Mouse (Mus musculus) olfactory bulb, adult 2 months (tissue): ENCODE measurements around the gene Rnft2. TPM values are rescaled to one million over a fixed set of nuclear protein-coding genes. Genes with fewer than 3 reads are reported as not detected.

Source experiments
- H3K27ac ChIP-seq: fragments of 200-500 bp; 2 replicates; pipeline ENCODE4 v1.5.1; 2012; ENCODE audit warnings: low read depth, low read length; ENCODE audit not compliant: insufficient read depth
- H3K4me1 ChIP-seq: fragments of 200-500 bp; 2 replicates; pipeline ENCODE4 v1.6.1; 2012; ENCODE audit warnings: low read length; ENCODE audit not compliant: control insufficient read depth, insufficient read depth
- H3K4me3 ChIP-seq: fragments of 200-500 bp; 2 replicates; pipeline ENCODE4 v1.5.1; 2012; ENCODE audit warnings: mild to moderate bottlenecking, low read depth, low read length, moderate library complexity; ENCODE audit not compliant: insufficient read depth
- CTCF ChIP-seq: fragments of 200-500 bp; IDR thresholded peaks from 2 replicates; pipeline ENCODE4 v1.5.1; 2012; ENCODE audit warnings: low read depth, mild to moderate bottlenecking, low read length, moderate library complexity; ENCODE audit not compliant: insufficient read depth
- POLR2A ChIP-seq: fragments of 200-500 bp; IDR thresholded peaks from 2 replicates; pipeline ENCODE4 v1.6.1; 2012; ENCODE audit warnings: mild to moderate bottlenecking, low read depth, low read length, moderate library complexity; ENCODE audit not compliant: insufficient read depth
- WGBS: fragments of 180-500 bp; shearing (Covaris S2); methylation state at CpG from one replicate; pipeline ENCODE4 v1.1.7; 2018; 5-methylcytosine and 5-hydroxymethylcytosine counted together
- polyA plus RNA-seq: library from polyadenylated mRNA; stranded (reverse); fragments of >200 nt; gene quantifications from 2 replicates; pipeline ENCODE4 v1.2.4, GENCODE M21; 2012; ENCODE audit warnings: low replicate concordance; ENCODE audit not compliant: missing spikeins, insufficient read depth, insufficient read length

Gene Rnft2
- polyA plus RNA-seq, 1 experiment, result not detected

GRCm38 (mm10) chr5:118271449-118272110, 26.7 kb upstream of the Rnft2 start:
- Histone ChIP-seq H3K4me1 (peaks cover 29% of the 10 kb centered on the region), H3K27ac (no peak overlapping the region), H3K4me3 (no peak overlapping the region)
- WGBS, result 71% methylated on average over 10 of the region's 10 CpGs
- TF ChIP-seq CTCF (no peak), POLR2A (no peak)

DNA sequence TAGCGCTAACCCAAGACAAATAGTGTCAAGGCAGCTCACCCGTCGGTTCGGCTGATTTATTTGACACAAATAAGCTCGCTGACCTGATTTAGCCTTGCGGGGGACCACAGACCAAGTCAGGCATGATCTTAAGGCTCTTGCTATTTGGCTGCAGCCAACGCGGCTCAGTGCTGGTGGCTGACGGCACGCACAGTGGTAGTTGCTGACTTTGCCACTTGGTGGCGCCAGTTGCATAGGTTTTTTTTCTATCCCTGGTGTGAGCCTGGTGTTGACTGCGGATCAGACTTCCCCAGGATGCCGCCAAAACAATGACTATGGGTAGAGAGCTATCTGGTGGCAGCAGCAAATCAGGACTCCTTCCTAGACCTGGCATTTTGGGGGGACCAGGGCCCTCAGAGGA, 24.1 kb upstream of the Rnft2 start:
- H3K4me3 ChIP-seq, result peak overlapping the region; percentile 17; the same call in 1 of the 2 replicates
- H3K27ac ChIP-seq, result no peak overlapping the region
- under 1% methylated on average over 13 of the region's 13 CpGs for WGBS
- H3K4me1 ChIP-seq, result peaks cover 19% of the 10 kb centered on the region
- TF ChIP-seq CTCF (peak; percentile 80), POLR2A (no peak)

GRCm38 (mm10) chr5:118266309-118266708, 21.4 kb upstream of the Rnft2 start:
- Histone ChIP-seq H3K4me3 (no peak overlapping the region), H3K27ac (no peak overlapping the region), H3K4me1 (peaks cover 6% of the 10 kb centered on the region)
- TF ChIP-seq POLR2A (no peak), CTCF (0 out of 2 replicates have a peak, but pooled peaks have one; percentile 16)
- 57% methylated on average over 8 of the region's 8 CpGs for WGBS

DNA sequence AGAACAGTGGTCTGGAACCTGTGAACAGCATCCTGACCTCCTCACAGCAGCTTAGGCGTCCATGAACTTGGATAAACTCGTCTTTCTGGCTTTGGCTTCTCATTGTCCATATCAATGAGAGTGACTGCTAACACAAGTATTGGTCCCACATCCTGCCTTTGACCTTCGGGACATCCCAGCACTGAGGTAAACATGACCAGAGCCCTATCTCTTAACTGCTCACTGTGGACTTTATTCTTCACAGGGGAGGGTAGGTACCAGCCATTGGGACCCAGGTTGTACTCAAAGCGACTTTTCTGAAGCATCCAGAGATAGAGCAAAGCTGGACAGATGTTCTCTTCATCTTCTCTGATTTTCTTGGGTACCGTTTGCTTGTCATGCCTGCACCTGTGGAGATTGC, 20.4 kb upstream of the Rnft2 start:
- no peak overlapping the region for H3K27ac ChIP-seq
- WGBS, result 89% methylated on average over 5 of the region's 5 CpGs
- H3K4me3 ChIP-seq, result no peak overlapping the region
- H3K4me1 ChIP-seq, result peaks cover 6% of the 10 kb centered on the region
- TF ChIP-seq CTCF (no peak), POLR2A (no peak)

GRCm38 (mm10) chr5:118264279-118264678, 19.4 kb upstream of the Rnft2 start:
- no peak overlapping the region for H3K27ac ChIP-seq
- H3K4me1 ChIP-seq, result peaks cover 5% of the 10 kb centered on the region
- no peak overlapping the region for H3K4me3 ChIP-seq
- 50% methylated on average over 9 of the region's 9 CpGs for WGBS
- no peak for TF ChIP-seq POLR2A
- TF ChIP-seq CTCF, result no peak

GRCm38 (mm10) chr5:118262418-118262817, 17.5 kb upstream of the Rnft2 start:
- no peak for TF ChIP-seq POLR2A
- no peak for TF ChIP-seq CTCF
- Histone ChIP-seq H3K4me1 (peaks cover 6% of the 10 kb centered on the region), H3K27ac (no peak overlapping the region), H3K4me3 (no peak overlapping the region)
- WGBS, result 89% methylated on average over 8 of the region's 8 CpGs

DNA sequence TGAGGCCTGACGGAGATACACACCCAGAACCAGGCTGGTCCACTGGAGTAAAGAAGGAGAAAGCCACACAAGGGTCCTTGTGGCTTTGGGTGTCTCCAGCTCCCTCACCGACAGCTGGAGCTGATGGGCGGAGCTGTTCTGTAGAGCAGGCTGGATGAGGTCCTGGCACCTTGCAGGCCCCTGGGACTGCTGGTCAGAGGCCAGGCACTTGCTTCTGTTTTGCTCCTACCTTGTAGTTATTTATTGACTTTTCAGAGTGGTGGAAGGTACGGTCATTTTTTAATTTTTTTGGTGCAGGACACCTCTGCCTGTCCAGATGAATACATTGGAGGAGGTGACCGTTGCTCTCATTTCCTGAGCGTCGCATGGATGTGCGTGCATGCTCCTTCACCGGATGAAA, 16.3 kb upstream of the Rnft2 start:
- TF ChIP-seq CTCF, result no peak
- TF ChIP-seq POLR2A, result no peak
- H3K27ac ChIP-seq, result no peak overlapping the region
- H3K4me3 ChIP-seq, result no peak overlapping the region
- H3K4me1 ChIP-seq, result peaks cover 6% of the 10 kb centered on the region
- WGBS, result 94% methylated on average over 9 of the region's 9 CpGs

GRCm38 (mm10) chr5:118260642-118261041, 15.7 kb upstream of the Rnft2 start:
- 95% methylated on average over 11 of the region's 11 CpGs for WGBS
- peaks cover 6% of the 10 kb centered on the region for H3K4me1 ChIP-seq
- no peak overlapping the region for H3K27ac ChIP-seq
- no peak for TF ChIP-seq CTCF
- no peak for TF ChIP-seq POLR2A
- no peak overlapping the region for H3K4me3 ChIP-seq

GRCm38 (mm10) chr5:118260055-118260454, 15.1 kb upstream of the Rnft2 start:
- TF ChIP-seq CTCF (no peak), POLR2A (no peak)
- 80% methylated on average over 10 of the region's 10 CpGs for WGBS
- no peak overlapping the region for H3K27ac ChIP-seq
- H3K4me1 ChIP-seq, result peaks cover 6% of the 10 kb centered on the region
- H3K4me3 ChIP-seq, result no peak overlapping the region
